Mouse (Mus musculus): ENCODE measurements around the gene Podn. TPM values are rescaled to one million over a fixed set of nuclear protein-coding genes. Genes with fewer than 3 reads are reported as not detected.

Podn gene
- polyA plus RNA-seq, 1 experiment from 2014 or later = 0.25 TPM

DNA sequence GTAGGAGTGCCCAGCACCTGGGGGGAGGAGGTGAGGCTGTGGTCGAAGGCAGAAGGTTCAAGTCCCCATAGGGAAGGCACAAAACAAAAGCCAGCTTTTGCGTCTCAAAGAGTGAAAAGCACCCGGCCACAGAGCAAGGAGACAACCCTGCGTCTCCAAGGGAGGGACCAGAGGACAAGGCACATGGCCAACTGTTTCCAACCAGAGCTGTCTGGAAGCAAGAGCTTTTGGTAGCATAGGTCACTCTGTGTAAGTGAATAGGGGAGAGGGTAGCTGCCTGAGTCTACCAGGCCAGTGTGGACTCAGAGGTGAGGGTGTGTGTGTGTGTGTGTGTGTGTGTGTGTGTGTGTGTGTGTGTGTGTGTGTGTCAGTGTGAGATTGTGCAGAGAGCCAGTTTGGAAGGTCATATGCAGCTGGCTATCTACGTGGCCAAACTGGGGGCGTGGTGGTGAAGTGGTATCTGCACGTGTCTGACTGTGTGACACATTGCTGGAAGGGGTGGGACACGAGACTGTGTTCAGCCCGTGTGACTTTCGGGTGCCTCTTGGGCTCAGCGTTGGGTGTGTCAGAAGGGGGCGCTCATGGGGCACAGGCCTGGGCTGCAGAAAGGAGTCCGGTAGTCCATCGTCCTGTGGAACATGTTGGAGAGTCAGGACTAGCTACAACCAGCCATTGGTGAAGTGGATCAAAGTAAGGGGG is 81.0 kb downstream of the Podn start:
- H3K36me3 ChIP-seq = no peaks in the 10 kb centered on the region
- ATAC-seq (ENCODE audit: low read depth) = no peak
- H3K27ac ChIP-seq (replicated peaks) = no peak overlapping the region
- H3K4me3 ChIP-seq = no peak overlapping the region
- no peaks in the 10 kb centered on the region for H3K27me3 ChIP-seq
- H3K9me3 ChIP-seq = no peaks in the 10 kb centered on the region
- H3K4me2 ChIP-seq = no peak overlapping the region
- WGBS = 69% methylated on average over 14 of the region's 14 CpGs
- no peak overlapping the region for H3K9ac ChIP-seq
- no peaks in the 10 kb centered on the region for H3K4me1 ChIP-seq (replicated peaks)

DNA sequence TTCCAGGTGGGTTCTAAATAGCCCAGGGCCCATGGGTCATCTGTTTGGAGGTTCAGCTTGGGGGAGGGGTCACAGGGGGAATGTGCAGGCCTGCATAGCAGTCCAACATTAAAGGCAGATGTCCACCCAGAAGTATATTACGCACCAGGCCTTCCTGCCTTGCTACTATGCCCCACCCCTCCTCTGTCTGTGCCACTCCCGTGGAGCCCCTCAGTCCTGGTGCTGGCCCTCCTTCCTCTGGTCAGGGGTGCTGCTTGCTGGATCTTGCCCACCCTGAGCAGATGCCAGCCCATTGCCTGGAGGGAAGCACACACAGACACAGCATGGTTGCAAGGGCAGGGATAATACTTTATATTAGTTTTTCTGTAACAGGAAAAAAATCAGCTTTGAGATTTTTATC is 81.8 kb downstream of the Podn start:
- Histone ChIP-seq H3K9me3 (no peaks in the 10 kb centered on the region), H3K4me2 (no peak overlapping the region), H3K27me3 (no peaks in the 10 kb centered on the region), H3K4me3 (no peak overlapping the region), H3K27ac (replicated peaks) (no peak overlapping the region), H3K36me3 (no peaks in the 10 kb centered on the region), H3K4me1 (replicated peaks) (no peaks in the 10 kb centered on the region), H3K9ac (no peak overlapping the region)
- no peak for ATAC-seq (ENCODE audit: low read depth)
- WGBS = 72% methylated on average over 2 of the region's 2 CpGs

DNA sequence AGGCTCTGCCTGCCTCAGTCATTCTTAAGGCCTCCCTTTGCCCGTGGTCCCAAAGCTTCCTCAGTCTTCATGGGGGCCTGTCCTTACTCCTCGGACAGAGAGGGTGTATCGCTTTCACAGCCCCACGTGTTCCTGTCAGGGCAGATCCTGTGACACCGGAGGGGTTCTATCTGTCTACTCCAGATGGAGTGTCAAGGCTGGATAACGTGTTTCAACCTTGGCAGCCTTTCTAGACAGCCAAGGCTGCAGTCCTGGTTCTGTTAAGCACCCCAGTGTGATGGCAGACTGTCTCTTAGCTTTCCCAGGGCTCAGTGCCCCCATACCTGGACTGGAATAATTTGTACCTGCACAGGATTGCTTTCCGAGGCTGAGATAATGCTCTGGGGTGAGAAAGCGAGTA is 87.7 kb downstream of the Podn start:
- 89% methylated on average over 8 of the region's 8 CpGs for WGBS
- Histone ChIP-seq H3K9ac (no peak overlapping the region), H3K4me3 (no peak overlapping the region), H3K36me3 (no peaks in the 10 kb centered on the region), H3K4me2 (no peak overlapping the region), H3K9me3 (no peaks in the 10 kb centered on the region), H3K27ac (replicated peaks) (no peak overlapping the region), H3K27me3 (no peaks in the 10 kb centered on the region), H3K4me1 (replicated peaks) (no peaks in the 10 kb centered on the region; the same call in 1 of the 2 replicates)
- ATAC-seq (ENCODE audit: low read depth) = no peak

DNA sequence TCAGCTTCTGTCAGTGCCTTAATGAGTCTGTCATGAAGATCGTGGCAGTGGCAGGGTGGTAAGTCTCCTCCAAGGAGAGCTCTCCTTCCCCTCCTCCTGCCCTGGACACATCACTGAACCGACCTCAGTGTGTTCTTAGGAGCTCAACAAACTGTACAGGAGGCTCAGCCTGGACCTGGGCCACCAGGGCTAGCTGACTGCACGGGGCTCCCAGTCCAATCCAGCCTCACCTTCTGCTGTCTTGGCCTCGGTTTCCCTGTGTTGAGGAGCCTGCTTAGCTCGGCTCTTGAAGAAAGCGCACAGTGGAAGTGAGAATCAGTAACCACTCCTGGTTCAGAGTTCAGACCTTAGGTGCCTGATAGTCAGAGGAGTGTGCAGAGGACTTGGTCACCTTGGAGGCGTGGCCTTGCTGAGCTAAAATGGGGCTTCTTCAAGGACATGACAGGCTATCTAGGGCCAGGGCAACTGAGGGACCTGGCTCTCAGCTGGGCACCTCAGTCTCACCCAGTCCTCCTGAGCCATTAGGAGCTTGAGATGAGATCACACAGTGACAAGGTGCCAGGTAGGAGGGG is 88.6 kb downstream of the Podn start:
- no peak for ATAC-seq (ENCODE audit: low read depth)
- Histone ChIP-seq H3K9me3 (no peaks in the 10 kb centered on the region), H3K4me2 (no peak overlapping the region), H3K36me3 (no peaks in the 10 kb centered on the region), H3K4me3 (no peak overlapping the region), H3K27me3 (no peaks in the 10 kb centered on the region), H3K27ac (replicated peaks) (no peak overlapping the region), H3K4me1 (replicated peaks) (no peaks in the 10 kb centered on the region; the same call in 1 of the 2 replicates), H3K9ac (no peak overlapping the region)
- 88% methylated on average over 7 of the region's 7 CpGs for WGBS

DNA sequence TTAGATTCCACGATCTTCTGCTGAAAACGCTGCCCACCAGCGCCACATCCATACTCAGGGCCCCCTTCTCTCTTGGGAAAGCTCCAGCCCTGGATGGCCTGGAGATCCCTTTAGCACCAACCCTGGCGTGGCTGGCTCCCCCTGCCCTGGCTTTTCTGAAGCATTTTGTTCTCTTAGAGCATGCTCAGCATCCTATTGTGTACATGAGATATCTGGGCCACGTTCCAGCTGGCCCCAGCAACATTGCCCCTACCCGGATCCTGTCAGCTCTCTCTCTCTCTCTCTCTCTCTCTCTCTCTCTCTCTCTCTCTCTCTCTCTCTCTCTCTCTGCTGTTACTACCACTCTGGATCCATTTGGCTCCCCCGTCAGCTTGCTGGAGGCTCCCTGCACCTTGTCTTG is 90.9 kb downstream of the Podn start:
- H3K36me3 ChIP-seq = no peaks in the 10 kb centered on the region
- no peak overlapping the region for H3K4me3 ChIP-seq
- no peaks in the 10 kb centered on the region; the same call in 1 of the 2 replicates for H3K4me1 ChIP-seq (replicated peaks)
- H3K27me3 ChIP-seq = no peaks in the 10 kb centered on the region
- H3K27ac ChIP-seq (replicated peaks) = 0 out of 2 replicates have a peak overlapping the region, but pooled peaks have one; percentile 0
- no peak for ATAC-seq (ENCODE audit: low read depth)
- no peaks in the 10 kb centered on the region for H3K9me3 ChIP-seq
- WGBS = 57% methylated on average over 7 of the region's 7 CpGs
- H3K9ac ChIP-seq = 0 out of 2 replicates have a peak overlapping the region, but pooled peaks have one; percentile 26
- no peak overlapping the region for H3K4me2 ChIP-seq

DNA sequence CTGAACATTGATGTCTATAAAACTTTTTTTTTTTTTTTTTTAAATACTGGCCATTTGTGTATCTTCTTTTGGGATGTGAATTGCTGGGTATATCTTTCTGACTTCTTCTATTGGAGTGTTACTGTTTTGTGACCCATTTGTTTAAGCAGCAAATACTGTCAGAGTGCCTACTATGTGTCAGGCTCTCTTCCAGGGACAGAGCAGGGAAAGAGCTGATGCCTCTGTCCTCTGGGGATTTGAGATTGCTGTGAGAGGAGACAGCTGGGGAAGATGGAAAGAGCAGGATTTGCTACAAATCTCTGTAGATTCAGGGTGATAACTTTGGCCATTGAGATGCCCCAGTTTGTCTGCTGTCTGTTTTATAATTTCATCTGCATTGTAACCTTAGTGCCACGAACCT is 96.9 kb downstream of the Podn start:
- Histone ChIP-seq H3K36me3 (no peaks in the 10 kb centered on the region), H3K4me3 (no peak overlapping the region), H3K27me3 (no peaks in the 10 kb centered on the region), H3K9ac (no peak overlapping the region), H3K4me1 (replicated peaks) (no peaks in the 10 kb centered on the region), H3K4me2 (no peak overlapping the region), H3K27ac (replicated peaks) (no peak overlapping the region), H3K9me3 (no peaks in the 10 kb centered on the region)
- ATAC-seq (ENCODE audit: low read depth) = no peak
- 88% methylated on average over 1 of the region's 1 CpGs for whole genome bisulfite sequencing

DNA sequence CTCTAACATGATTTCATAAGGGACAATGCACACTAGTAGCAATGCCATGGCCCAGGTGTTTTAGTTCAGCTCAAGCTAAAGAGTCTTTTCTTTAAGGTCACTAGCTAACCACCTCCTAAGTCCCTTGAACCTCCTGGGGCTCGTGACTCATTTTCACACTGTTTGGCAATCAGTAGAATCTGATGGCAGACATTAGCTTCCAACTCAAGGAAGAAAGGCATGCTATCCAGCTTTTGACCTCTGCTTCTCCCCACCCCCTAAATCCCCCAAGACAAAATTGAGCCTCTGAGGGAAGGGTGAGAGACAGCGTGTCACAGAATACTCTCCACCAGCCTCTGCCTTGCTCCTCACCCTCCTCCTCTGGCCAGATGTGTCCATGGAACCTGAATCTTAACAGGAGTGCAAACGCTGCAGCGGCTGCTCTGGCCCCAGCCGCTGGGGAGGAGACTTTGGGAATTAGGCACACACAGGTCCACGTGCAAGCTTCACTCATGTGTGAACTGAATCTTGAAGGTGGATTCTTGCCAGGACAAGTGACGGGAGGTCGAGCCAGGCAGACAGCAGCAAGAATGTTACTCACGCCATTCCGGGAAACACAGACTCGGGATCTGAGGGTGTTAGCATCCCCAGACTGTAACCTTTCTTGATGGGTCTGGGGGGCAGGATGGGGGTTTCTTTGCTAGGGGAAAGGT is 97.5 kb downstream of the Podn start:
- no peaks in the 10 kb centered on the region for H3K27me3 ChIP-seq
- WGBS = 60% methylated on average over 11 of the region's 11 CpGs
- no peak overlapping the region for H3K9ac ChIP-seq
- H3K36me3 ChIP-seq = no peaks in the 10 kb centered on the region
- H3K4me2 ChIP-seq = no peak overlapping the region
- no peaks in the 10 kb centered on the region for H3K9me3 ChIP-seq
- ATAC-seq (ENCODE audit: low read depth) = no peak
- H3K4me3 ChIP-seq = no peak overlapping the region
- no peak overlapping the region for H3K27ac ChIP-seq (replicated peaks)
- no peaks in the 10 kb centered on the region for H3K4me1 ChIP-seq (replicated peaks)

DNA sequence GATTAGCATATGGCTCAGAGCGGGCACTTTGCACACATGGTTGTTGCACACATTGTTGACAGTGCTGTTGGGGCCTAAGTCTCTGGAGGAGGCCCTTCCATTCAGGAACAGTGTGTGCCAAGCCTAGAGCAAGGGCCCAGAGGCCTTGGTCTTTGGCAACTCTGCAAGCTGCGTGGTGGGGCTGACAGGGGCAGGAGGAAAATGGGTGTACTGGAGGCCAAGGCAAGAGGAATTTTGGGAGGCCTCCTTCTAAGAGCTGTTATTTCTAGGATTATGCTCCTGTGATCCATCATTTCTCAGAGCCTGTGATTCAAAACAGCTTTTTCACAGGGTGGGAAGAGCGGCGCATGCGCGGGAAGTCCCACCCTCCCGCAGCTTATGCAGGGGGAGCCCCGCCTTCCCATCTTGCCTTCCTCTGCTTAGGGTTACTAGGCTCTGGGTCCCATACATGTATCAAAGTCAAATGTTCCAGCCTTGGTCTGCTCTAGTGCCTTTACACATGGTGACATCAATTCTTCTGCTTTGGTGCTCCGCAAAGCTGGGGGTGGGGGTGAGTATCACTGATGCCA is 99.7 kb downstream of the Podn start:
- Histone ChIP-seq H3K4me2 (no peak overlapping the region), H3K27me3 (no peaks in the 10 kb centered on the region), H3K27ac (replicated peaks) (no peak overlapping the region), H3K9ac (no peak overlapping the region), H3K36me3 (no peaks in the 10 kb centered on the region), H3K9me3 (no peaks in the 10 kb centered on the region), H3K4me1 (replicated peaks) (no peaks in the 10 kb centered on the region), H3K4me3 (no peak overlapping the region)
- WGBS = 88% methylated on average over 9 of the region's 9 CpGs
- no peak for ATAC-seq (ENCODE audit: low read depth)

DNA sequence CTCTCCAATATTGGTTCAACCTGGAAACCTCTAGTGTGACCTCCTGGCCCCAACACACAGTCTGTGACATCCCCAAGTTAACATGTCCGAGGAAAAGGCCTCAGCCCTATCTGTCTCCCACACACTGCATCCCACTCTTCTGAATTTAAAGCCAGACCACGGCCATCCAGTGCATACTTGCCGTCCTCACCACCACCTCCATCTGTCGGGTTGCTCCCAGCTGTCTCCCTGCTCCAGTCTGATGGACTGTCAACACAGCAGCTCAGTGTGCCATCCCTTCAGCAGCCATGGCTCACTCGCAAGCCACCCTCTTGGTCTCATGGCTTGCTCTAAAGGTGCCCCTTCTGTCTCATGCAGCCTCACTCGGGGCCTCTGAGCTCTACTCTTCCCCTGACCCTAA is 100.5 kb downstream of the Podn start:
- H3K4me3 ChIP-seq = no peak overlapping the region
- no peak overlapping the region for H3K4me2 ChIP-seq
- ATAC-seq (ENCODE audit: low read depth) = no peak
- no peak overlapping the region for H3K27ac ChIP-seq (replicated peaks)
- H3K9ac ChIP-seq = no peak overlapping the region
- WGBS = 85% methylated on average over 6 of the region's 6 CpGs
- H3K4me1 ChIP-seq (replicated peaks) = no peaks in the 10 kb centered on the region
- H3K36me3 ChIP-seq = no peaks in the 10 kb centered on the region
- no peaks in the 10 kb centered on the region for H3K27me3 ChIP-seq
- H3K9me3 ChIP-seq = no peaks in the 10 kb centered on the region

DNA sequence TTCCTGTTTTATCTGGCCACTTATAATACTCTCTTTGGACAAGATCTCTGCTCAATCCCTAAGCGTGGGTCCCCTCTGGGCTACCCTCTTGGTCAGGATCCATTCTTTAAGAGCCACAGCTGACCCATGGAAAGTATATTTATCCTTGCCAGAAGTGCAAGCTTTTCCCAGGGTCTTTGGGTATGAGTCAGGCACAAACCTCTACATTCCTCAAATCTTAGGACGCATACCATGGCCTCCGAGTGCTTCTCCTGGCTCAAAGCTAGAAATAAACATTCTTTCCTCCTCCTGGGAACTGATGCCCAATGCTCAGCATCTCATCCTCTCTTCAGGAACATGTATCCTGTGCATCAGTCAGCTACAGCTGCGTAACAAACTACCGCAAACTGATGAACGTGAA is 101.2 kb downstream of the Podn start:
- Histone ChIP-seq H3K27ac (replicated peaks) (no peak overlapping the region), H3K4me1 (replicated peaks) (no peaks in the 10 kb centered on the region), H3K27me3 (no peaks in the 10 kb centered on the region), H3K4me3 (no peak overlapping the region), H3K9me3 (no peaks in the 10 kb centered on the region), H3K4me2 (no peak overlapping the region), H3K36me3 (no peaks in the 10 kb centered on the region), H3K9ac (no peak overlapping the region)
- 94% methylated on average over 6 of the region's 6 CpGs for WGBS
- ATAC-seq (ENCODE audit: low read depth) = no peak

DNA sequence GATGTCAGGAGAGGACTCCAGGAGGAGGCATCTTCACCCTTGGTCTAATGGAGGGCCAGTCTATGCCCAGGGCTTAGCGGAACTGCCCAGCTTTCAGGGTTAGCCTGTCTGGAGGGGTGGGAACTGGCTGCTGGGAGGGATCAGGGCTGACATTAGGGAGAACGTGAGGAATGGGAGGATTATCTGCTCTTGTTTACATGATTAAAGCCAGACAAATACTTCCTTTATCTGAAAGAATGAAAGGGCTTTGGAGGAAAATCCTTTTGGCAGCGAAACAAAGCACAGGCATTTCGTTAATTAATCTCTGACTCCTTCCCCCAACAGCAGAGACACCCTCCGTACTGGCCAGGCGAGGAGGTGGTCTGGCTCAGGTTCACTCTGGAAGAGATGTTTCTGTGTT is 104.4 kb downstream of the Podn start:
- no peaks in the 10 kb centered on the region for H3K4me1 ChIP-seq (replicated peaks)
- 46% methylated on average over 6 of the region's 6 CpGs for WGBS
- no peak overlapping the region for H3K27ac ChIP-seq (replicated peaks)
- H3K4me3 ChIP-seq = no peak overlapping the region
- no peak overlapping the region for H3K9ac ChIP-seq
- no peaks in the 10 kb centered on the region for H3K36me3 ChIP-seq
- no peak for ATAC-seq (ENCODE audit: low read depth)
- H3K27me3 ChIP-seq = no peaks in the 10 kb centered on the region
- no peaks in the 10 kb centered on the region for H3K9me3 ChIP-seq
- no peak overlapping the region for H3K4me2 ChIP-seq

DNA sequence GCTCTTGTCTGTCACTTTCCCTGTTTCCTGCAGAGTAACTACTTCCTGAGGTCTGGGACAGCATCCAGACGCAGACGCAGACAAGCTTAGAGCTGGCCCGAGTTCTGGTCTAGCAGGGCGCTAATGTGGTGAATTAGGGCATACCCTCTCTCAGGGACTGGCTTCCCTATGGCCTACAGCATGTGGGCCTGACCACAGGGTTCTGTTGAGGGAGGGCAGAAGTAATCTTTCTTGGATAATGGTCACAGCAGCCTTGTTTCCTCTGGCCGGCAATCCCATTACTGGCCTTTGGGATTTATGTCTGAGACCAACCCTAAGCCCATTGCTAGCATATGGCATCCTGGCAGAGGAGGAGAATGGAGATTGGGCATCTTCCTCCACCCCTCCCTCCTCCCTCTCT is 105.4 kb downstream of the Podn start:
- Histone ChIP-seq H3K4me1 (replicated peaks) (no peaks in the 10 kb centered on the region), H3K4me2 (no peak overlapping the region), H3K9ac (no peak overlapping the region), H3K27ac (replicated peaks) (no peak overlapping the region), H3K9me3 (no peaks in the 10 kb centered on the region), H3K4me3 (no peak overlapping the region), H3K36me3 (no peaks in the 10 kb centered on the region), H3K27me3 (no peaks in the 10 kb centered on the region)
- no peak for ATAC-seq (ENCODE audit: low read depth)
- WGBS = 89% methylated on average over 5 of the region's 5 CpGs
